Mouse (Mus musculus) neural tube, embryonic 11.5 days (tissue): ENCODE data around the gene Ptpn21. TPM values are rescaled to one million over a fixed set of nuclear protein-coding genes. Genes with fewer than 3 reads are reported as not detected.
A peak's percentile ranks its signal among the peaks of the same experiment; 100 is the strongest.

Experiments
- ATAC-seq: fragments of 200-750 bp; cut with Nextera tagmentation; 2 replicates; pipeline ENCODE4 v1.8.0; 2017; ENCODE audit warnings: moderate number of reproducible peaks, mild to moderate bottlenecking, moderate TSS enrichment, moderate library complexity; ENCODE audit not compliant: insufficient read depth, low FRiP score, low TSS enrichment
- DNase-seq: peaks from one replicate; pipeline ENCODE4 v3.0.0-alpha.2; 2015; ENCODE audit warnings: low spot score
- H3K27ac ChIP-seq: fragments of 300-500 bp; sonication (generic); 2 replicates; pipeline ENCODE4 v1.5.1; 2014; ENCODE audit warnings: low read depth, mild to moderate bottlenecking, low read length
- H3K27me3 ChIP-seq: fragments of 300-500 bp; sonication (generic); 2 replicates; pipeline ENCODE4 v1.6.1; 2014; ENCODE audit warnings: mild to moderate bottlenecking, low read length, mixed read lengths; ENCODE audit not compliant: control insufficient read depth, insufficient read depth
- H3K36me3 ChIP-seq: fragments of 300-500 bp; sonication (generic); 2 replicates; pipeline ENCODE4 v1.6.1; 2014; ENCODE audit warnings: mild to moderate bottlenecking, low read length, moderate library complexity, mixed read lengths; ENCODE audit not compliant: control insufficient read depth, insufficient read depth
- H3K4me1 ChIP-seq: fragments of 300-500 bp; sonication (generic); 2 replicates; pipeline ENCODE4 v1.6.1; 2014; ENCODE audit warnings: low read length, mixed read lengths; ENCODE audit not compliant: control insufficient read depth, insufficient read depth
- H3K4me2 ChIP-seq: fragments of 300-500 bp; sonication (generic); 2 replicates; pipeline ENCODE4 v1.6.1; 2014; ENCODE audit warnings: low read depth, mild to moderate bottlenecking, moderate library complexity
- H3K4me3 ChIP-seq: fragments of 300-500 bp; sonication (generic); 2 replicates; pipeline ENCODE4 v1.5.1; 2014; ENCODE audit warnings: low read depth, low read length
- H3K9ac ChIP-seq: fragments of 300-500 bp; sonication (generic); 2 replicates; pipeline ENCODE4 v1.6.1; 2014; ENCODE audit warnings: mild to moderate bottlenecking, low read length
- H3K9me3 ChIP-seq: fragments of 300-500 bp; sonication (generic); 2 replicates; pipeline ENCODE4 v1.6.1; 2016; ENCODE audit warnings: low read length; ENCODE audit not compliant: control insufficient read depth
- whole genome bisulfite sequencing: fragments of 180-500 bp; shearing (Covaris S2); extraction: QIAGEN DNeasy Blood & Tissue Kit; methylation state at CpG from one replicate; pipeline ENCODE4 v1.1.7; 2014; 5-methylcytosine and 5-hydroxymethylcytosine counted together
- polyA plus RNA-seq: library from polyadenylated mRNA; unstranded; fragments of >200 nt; fragmentation: Nextera tagmentation; extraction: Ambion mirVana; gene quantifications from 2 replicates; pipeline ENCODE4 v1.2.1, GENCODE M21; 2014

Gene Ptpn21
- polyA plus RNA-seq, 1 experiment from 2014 or later = 6.6 TPM

GRCm38 (mm10) chr12:98683171-98683570 is 54.0 kb downstream of the Ptpn21 start:
- Histone ChIP-seq H3K9me3 (no peaks in the 10 kb centered on the region), H3K36me3 (peaks cover 7% of the 10 kb centered on the region), H3K9ac (no peak overlapping the region), H3K4me2 (no peak overlapping the region), H3K27me3 (no peaks in the 10 kb centered on the region), H3K4me3 (no peak overlapping the region), H3K4me1 (no peaks in the 10 kb centered on the region), H3K27ac (no peak overlapping the region)
- DNase-seq = no peak
- 69% methylated on average over 11 of the region's 11 CpGs for WGBS
- no peak for ATAC-seq

- Histone ChIP-seq H3K4me2 (no peak overlapping the region), H3K9me3 (no peaks in the 10 kb centered on the region), H3K27me3 (no peaks in the 10 kb centered on the region), H3K27ac (no peak overlapping the region), H3K4me3 (no peak overlapping the region), H3K4me1 (no peaks in the 10 kb centered on the region), H3K36me3 (peaks cover 6% of the 10 kb centered on the region), H3K9ac (no peak overlapping the region)
- no peak for ATAC-seq
- DNase-seq = no peak
- WGBS = 83% methylated on average over 15 of the region's 15 CpGs
Measured at GRCm38 (mm10) chr12:98682196-98682595, 55.0 kb downstream of the Ptpn21 start.

GRCm38 (mm10) chr12:98679906-98680305 is 57.3 kb downstream of the Ptpn21 start:
- Histone ChIP-seq H3K9ac (no peak overlapping the region), H3K4me3 (no peak overlapping the region), H3K36me3 (peaks cover 6% of the 10 kb centered on the region), H3K27me3 (no peaks in the 10 kb centered on the region), H3K4me1 (no peaks in the 10 kb centered on the region), H3K4me2 (no peak overlapping the region), H3K27ac (no peak overlapping the region), H3K9me3 (no peaks in the 10 kb centered on the region)
- DNase-seq = no peak
- no peak for ATAC-seq
- 87% methylated on average over 15 of the region's 15 CpGs for WGBS

GRCm38 (mm10) chr12:98677336-98677735 is 59.9 kb downstream of the Ptpn21 start:
- no peak for DNase-seq
- Histone ChIP-seq H3K9me3 (no peaks in the 10 kb centered on the region), H3K4me3 (no peak overlapping the region), H3K4me2 (no peak overlapping the region), H3K27me3 (no peaks in the 10 kb centered on the region), H3K36me3 (peaks cover 6% of the 10 kb centered on the region), H3K9ac (no peak overlapping the region), H3K27ac (no peak overlapping the region), H3K4me1 (no peaks in the 10 kb centered on the region)
- ATAC-seq = no peak
- WGBS = 36% methylated on average over 14 of the region's 14 CpGs

GRCm38 (mm10) chr12:98676861-98677260 is 60.3 kb downstream of the Ptpn21 start:
- DNase-seq (no peak), ATAC-seq (no peak)
- Histone ChIP-seq H3K27ac (no peak overlapping the region), H3K9me3 (no peaks in the 10 kb centered on the region), H3K4me2 (no peak overlapping the region), H3K9ac (no peak overlapping the region), H3K4me1 (no peaks in the 10 kb centered on the region), H3K36me3 (peaks cover 2% of the 10 kb centered on the region; the same call in 1 of the 2 replicates), H3K27me3 (no peaks in the 10 kb centered on the region), H3K4me3 (no peak overlapping the region)
- WGBS = 98% methylated on average over 6 of the region's 6 CpGs

GRCm38 (mm10) chr12:98674627-98675143 is 62.5 kb downstream of the Ptpn21 start:
- Histone ChIP-seq H3K9ac (peak overlapping the region; percentile 29; the same call in 1 of the 2 replicates), H3K4me2 (peak overlapping the region; percentile 32; the same call in 1 of the 2 replicates)
- 11% methylated on average over 9 of the region's 9 CpGs for WGBS

GRCm38 (mm10) chr12:98673879-98674278 is 63.3 kb downstream of the Ptpn21 start:
- H3K36me3 ChIP-seq = no peaks in the 10 kb centered on the region
- no peak overlapping the region for H3K4me2 ChIP-seq
- H3K27me3 ChIP-seq = no peaks in the 10 kb centered on the region
- no peak overlapping the region for H3K4me3 ChIP-seq
- ATAC-seq (no peak), DNase-seq (no peak)
- 67% methylated on average over 6 of the region's 6 CpGs for WGBS
- H3K9me3 ChIP-seq = no peaks in the 10 kb centered on the region
- H3K4me1 ChIP-seq = no peaks in the 10 kb centered on the region
- H3K27ac ChIP-seq = no peak overlapping the region
- H3K9ac ChIP-seq = no peak overlapping the region

More at GRCm38 (mm10) chr12:98674627-98675143, 62.5 kb downstream of the Ptpn21 start:
- no peaks in the 10 kb centered on the region for H3K9me3 ChIP-seq
- peak; percentile 78 for ATAC-seq
- H3K4me1 ChIP-seq = no peaks in the 10 kb centered on the region
- peaks cover 2% of the 10 kb centered on the region; the same call in 1 of the 2 replicates for H3K36me3 ChIP-seq
- H3K4me3 ChIP-seq = no peak overlapping the region
- peak; percentile 75 for DNase-seq
- no peak overlapping the region for H3K27ac ChIP-seq
- H3K27me3 ChIP-seq = no peaks in the 10 kb centered on the region

- ATAC-seq = no peak
- Histone ChIP-seq H3K9ac (no peak overlapping the region), H3K9me3 (no peaks in the 10 kb centered on the region), H3K27ac (no peak overlapping the region), H3K36me3 (no peaks in the 10 kb centered on the region), H3K4me3 (no peak overlapping the region), H3K4me2 (no peak overlapping the region), H3K27me3 (no peaks in the 10 kb centered on the region), H3K4me1 (no peaks in the 10 kb centered on the region)
- DNase-seq = no peak
- 92% methylated on average over 4 of the region's 4 CpGs for WGBS
Measured at GRCm38 (mm10) chr12:98670429-98670828, 66.8 kb downstream of the Ptpn21 start.

- 92% methylated on average over 5 of the region's 5 CpGs for whole genome bisulfite sequencing
- no peak overlapping the region for H3K4me3 ChIP-seq
- no peaks in the 10 kb centered on the region for H3K9me3 ChIP-seq
- H3K4me2 ChIP-seq = no peak overlapping the region
- no peak overlapping the region for H3K9ac ChIP-seq
- no peaks in the 10 kb centered on the region for H3K27me3 ChIP-seq
- no peak overlapping the region for H3K27ac ChIP-seq
- no peaks in the 10 kb centered on the region for H3K36me3 ChIP-seq
- ATAC-seq (no peak), DNase-seq (no peak)
- H3K4me1 ChIP-seq = no peaks in the 10 kb centered on the region
Measured at GRCm38 (mm10) chr12:98669864-98670263, 67.3 kb downstream of the Ptpn21 start.
